Mouse (Mus musculus) adrenal gland, postnatal 14 days (tissue): Measurements from ENCODE around the gene Tinag. TPM values are rescaled to one million over a fixed set of nuclear protein-coding genes. Genes with fewer than 3 reads are reported as not detected.
"Not testable (repeated sequence)": the region's sequence is repeated elsewhere in the genome, so short reads cannot be mapped to it uniquely, and the experiment has no call there.

Source experiments
- DNase-seq: peaks from one replicate; pipeline ENCODE4 v3.0.0; 2021; ENCODE audit warnings: mixed read lengths
- long read RNA-seq, 2 experiments: library from polyadenylated mRNA; stranded (forward); transcript quantifications; one replicate each; pipeline ENCODE4 v2.0.0; 2021
- total RNA-seq: library from RNA; stranded (reverse); gene quantifications from 2 replicates; pipeline ENCODE4 v1.2.3, GENCODE M21; 2021

The Tinag gene
- 0.44 TPM in 1 of 2 replicates, not detected in the other for total RNA-seq
- long read RNA-seq, experiment 1: 0 reads
- long read RNA-seq, experiment 2: 0 reads

DNA sequence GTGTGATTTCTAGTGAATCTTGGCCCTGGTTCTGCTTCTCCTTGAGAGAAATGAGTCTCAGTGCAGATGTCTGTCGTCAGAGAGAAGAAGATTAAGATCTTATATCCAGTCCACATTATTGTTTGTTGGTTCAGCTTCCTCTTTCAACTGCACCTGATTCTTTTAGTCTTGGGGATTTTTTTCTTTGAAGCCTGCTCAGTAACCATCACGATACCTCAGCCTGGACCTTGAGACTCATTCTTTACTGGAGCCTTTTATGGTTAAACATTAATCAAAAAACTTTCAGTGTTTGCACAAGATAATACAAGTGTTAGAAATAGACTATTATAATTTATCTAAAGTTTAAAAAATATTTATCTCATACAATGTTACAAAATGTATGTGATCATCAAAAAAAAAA lies at the start of gene Tinag:
Gene Tinag, minus strand, starts transcription at position 210 of the 400 bp plus-strand sequence.
- no peak for DNase-seq

DNA sequence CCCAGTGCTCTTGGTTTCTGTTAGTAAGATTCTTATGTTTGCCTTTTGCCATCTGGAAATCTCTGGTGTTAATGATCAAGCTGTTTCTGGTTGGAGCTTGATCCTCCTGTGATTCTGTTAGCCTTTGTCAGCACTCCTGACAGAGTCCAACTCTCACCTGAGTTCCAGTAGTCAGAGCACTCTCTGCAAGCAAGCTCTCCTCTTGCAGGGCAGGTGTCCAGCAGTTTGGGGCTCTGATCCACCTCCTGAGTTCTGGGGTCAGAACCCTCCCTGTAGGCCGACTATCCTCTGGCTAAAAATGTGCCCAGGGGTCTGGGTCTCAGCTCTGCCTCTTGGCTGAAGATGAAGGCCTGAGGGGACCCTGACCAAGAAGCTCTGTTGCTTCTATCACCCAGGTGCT lies 37.6 kb upstream of the Tinag start:
- not testable (repeated sequence) for DNase-seq

GRCm38 (mm10) chr9:77071676-77072075 lies 26.1 kb upstream of the Tinag start:
- DNase-seq: no peak

GRCm38 (mm10) chr9:77056611-77057010 lies 11.0 kb upstream of the Tinag start:
- DNase-seq: no peak

- DNase-seq: no peak
Measured at GRCm38 (mm10) chr9:77054426-77055193, 9.0 kb upstream of the Tinag start.

DNA sequence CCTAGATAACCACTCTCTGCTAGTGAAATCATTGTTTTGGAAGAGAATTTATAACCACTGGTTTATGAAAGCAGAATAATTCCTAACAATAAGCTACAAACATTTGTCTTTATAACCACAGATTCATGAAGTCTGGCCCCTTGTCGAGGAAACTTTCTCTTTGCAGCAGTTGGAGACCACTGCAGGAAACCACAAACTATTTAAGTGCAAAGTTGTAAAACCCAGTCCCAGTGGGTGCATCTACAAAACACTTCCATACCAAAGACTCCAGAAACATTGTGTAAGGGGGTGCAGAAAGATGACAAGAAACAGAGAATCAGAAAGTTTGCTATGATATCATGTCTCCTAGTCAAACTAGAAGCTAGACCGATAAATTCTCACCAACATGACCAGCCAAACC lies 5.8 kb upstream of the Tinag start:
- no peak for DNase-seq

- no peak for DNase-seq
Measured at GRCm38 (mm10) chr9:77049669-77050068, 4.1 kb upstream of the Tinag start.

DNA sequence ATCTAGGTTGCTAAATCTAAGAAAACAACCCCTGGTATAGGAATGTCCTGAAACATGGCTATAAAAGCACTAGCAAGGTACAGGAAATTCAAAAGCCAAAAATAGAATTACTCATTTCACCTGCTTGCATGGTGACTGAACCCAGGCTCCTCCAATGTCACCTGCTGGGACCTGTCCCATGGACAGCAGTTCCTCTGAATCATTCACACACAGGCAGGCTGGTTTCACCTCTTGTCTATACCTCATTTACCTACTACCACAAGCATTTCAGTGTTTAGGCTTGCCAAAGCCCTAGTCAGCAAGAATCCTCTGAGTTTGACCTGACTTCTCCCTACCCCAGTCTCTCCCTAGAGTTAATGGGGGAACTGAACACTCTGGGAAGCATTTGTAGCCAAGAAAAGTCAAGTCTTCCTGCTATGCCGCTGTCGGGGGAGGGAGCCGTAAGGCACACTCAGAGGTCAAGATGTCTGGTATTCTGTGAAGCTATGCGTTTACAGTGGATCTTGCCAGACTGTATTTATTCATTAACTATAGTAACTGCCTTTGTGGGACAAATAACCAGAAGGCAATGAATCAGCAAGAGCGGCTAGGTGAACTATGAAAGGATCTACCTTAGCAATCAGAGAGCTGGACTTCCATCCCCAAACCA lies 597 bp upstream of the Tinag start:
- DNase-seq: no peak

- DNase-seq: no peak
Measured at GRCm38 (mm10) chr9:77035361-77035760, 10.2 kb downstream of the Tinag start.

GRCm38 (mm10) chr9:77032430-77033154 lies 13.0 kb downstream of the Tinag start:
- no peak for DNase-seq

DNA sequence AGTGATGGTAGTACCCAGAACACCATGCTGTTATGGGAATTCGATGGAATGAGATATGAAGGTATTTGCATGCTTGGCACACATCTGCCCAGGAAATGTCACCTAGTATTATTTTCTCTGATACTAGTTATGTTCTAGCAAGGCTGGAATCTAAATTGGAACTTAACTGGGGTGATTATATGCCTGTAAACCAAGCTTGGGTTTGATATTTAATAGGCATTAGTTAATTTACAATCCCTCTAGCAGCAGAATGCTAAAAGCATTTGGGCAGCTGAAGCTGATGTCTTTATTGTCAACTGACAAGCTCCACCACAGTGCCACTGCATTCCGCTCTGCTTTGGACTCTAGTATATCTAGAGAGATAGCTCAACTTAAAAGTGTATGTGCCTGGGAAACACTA lies 20.3 kb downstream of the Tinag start:
- DNase-seq: no peak

- no peak for DNase-seq
Measured at GRCm38 (mm10) chr9:77018935-77019334, 26.7 kb downstream of the Tinag start.

DNA sequence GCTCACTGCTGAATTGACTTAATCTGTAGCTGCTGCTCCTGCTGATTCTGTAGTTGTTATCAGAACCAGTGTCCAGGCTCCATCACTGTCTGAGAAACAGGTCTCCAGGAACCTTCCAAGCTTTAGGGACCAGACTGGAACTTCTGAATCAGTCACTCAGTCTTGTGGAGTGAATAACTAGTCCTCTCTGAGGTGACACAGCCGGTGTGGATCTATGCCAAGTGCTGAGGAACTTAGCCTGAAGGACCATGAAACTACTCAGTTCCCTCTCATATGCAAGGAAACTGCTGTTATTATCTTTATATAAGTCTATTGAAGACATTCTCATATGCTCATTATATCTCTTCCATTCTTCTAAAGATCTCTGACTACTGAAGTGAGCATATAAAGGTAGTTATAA lies 49.6 kb downstream of the Tinag start:
- peak; percentile 17 for DNase-seq

DNA sequence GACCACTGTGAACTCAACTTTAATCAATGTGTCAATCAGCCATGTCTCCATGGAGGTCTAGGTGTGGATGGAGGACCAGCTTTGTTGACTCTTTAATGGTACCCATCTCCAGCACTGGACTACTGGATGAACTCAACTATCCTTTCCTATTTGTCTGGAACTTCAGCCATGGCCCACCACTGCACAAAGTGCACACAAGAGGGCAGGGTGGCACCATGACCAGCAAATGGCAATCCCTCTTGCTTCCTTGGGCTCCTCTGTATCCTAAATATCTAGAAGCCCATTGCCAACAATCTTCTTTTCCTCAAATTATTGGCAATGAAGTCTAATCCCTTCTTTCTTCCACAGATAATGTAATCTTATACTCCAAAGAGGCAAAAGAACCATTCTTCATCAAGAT lies 55.6 kb downstream of the Tinag start:
- DNase-seq: peak; percentile 33

- DNase-seq: no peak
Measured at GRCm38 (mm10) chr9:76934813-76935212, 110.8 kb downstream of the Tinag start.

- no peak for DNase-seq
Measured at GRCm38 (mm10) chr9:76915093-76915661, 130.4 kb downstream of the Tinag start.
